Mouse (Mus musculus) liver, adult 2 months (tissue): ENCODE measurements around the gene Saxo1.

Experiments
- CTCF ChIP-seq: fragments of 200-500 bp; IDR thresholded peaks from 2 replicates; pipeline ENCODE4 v1.5.1; 2011; ENCODE audit warnings: low read depth, low read length, control low read depth
- POLR2A ChIP-seq: fragments of 200-500 bp; IDR thresholded peaks from 2 replicates; pipeline ENCODE4 v1.6.1; 2011; ENCODE audit warnings: low read length, control low read depth; ENCODE audit not compliant: insufficient read depth; ENCODE audit errors: extremely low read depth

GRCm38 (mm10) chr4:86537972-86538371, 20.2 kb downstream of the Saxo1 start:
- TF ChIP-seq CTCF (peak; percentile 57), POLR2A (no peak)
